In the genomic region with DNA sequence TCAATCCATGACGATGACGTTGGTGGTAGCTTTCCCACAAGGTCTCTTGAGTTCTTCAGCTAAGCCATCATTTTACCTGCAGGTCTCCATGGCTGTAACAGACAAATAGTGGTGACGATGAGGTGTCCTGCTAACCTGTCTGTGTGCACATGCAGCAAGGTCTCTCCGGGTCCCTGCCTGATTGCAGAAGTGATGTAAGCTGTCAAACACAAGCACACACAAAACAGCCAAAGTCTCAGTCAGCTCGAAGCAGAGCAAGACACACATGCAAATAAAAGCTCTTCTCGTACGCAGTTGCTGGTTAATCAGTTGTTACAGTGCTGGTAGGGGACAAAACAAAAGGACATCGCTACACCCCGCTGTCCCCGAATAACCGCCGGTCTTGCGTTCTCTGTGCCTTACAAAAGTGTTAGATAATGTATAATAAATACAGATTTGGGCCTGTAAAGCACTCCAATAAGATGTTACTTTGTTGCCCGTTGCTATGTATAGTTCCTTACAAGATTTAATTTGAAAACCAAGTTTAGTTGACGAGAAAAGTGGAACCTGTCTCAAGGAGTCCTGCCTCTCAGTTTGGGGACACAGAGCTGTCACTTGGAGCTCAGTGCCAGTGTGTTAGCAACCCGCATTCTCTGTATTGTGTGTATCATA, we compare ENCODE assay signal across 15 mouse cellular contexts. TPM values are rescaled to one million over a fixed set of nuclear protein-coding genes. Genes with fewer than 3 reads are reported as not detected.
DNase-seq lines count a peak whose midpoint lies in the region; ATAC-seq and TF ChIP-seq lines count a peak whose summit lies in the region.
"Had no signal": no experiment of that assay in that cellular context is flagged by ENCODE, and none has a peak within 500 bp of the region (broad histone marks: within the 10 kb centered on the region; RNA-seq: fewer than 3 reads in every experiment).

No protein-coding gene starts in this region.

- no peak for DNase-seq in heart, adult 9 months (ENCODE audit: low spot score in 2 of 2)
- peak; percentile 69 for DNase-seq in MEL (ENCODE audit: low read depth, low spot score)
- DNase-seq in limb, embryonic 10.5 days (ENCODE audit: low spot score), result no peak
- peak; percentile 62 for DNase-seq in liver, postnatal 0 days
- DNase-seq in urinary bladder, postnatal 14 days (ENCODE audit: low spot score), result no peak
- no peak for DNase-seq in gastrocnemius, postnatal 25 days
- DNase-seq: cerebellum, adult 18-20 months; embryo, embryonic 11 days; kidney, adult 8-10 months; midbrain, embryonic 14.5 days; spleen, adult 18-20 months; thymus, postnatal 4 days had no signal

- TF ChIP-seq CTCF in MEL (IDR thresholded peaks at IDR 0.05 in 2 of 3, conservative IDR thresholded peaks at IDR 0.05 in 1 of 3; ENCODE audit: control insufficient read depth in 1 of 3, insufficient read depth in 1 of 3, low read depth in 2 of 3, low read length in 3 of 3, poor library complexity in 1 of 3, severe bottlenecking in 1 of 3), result no peak
- TF ChIP-seq CTCF in liver, postnatal 0 days (IDR thresholded peaks at IDR 0.05; ENCODE audit: low read depth), result no peak

- H3K9ac ChIP-seq in heart, embryonic 16.5 days (ENCODE audit: low read length), result no peak overlapping the region
- H3K9ac ChIP-seq in MEL (ENCODE audit: control insufficient read depth, low read depth, low read length, poor library complexity, severe bottlenecking), result peak overlapping the region; percentile 38
- H3K9ac ChIP-seq in liver, postnatal 0 days (replicated peaks), result no peak overlapping the region
- H3K9ac ChIP-seq: hindbrain, embryonic 15.5 days had no signal

- H3K4me1 ChIP-seq in heart, embryonic 16.5 days (ENCODE audit: control insufficient read depth, insufficient read depth, low read length), result peaks cover 19% of the 10 kb centered on the region
- H3K4me1 ChIP-seq in MEL (ENCODE audit: control insufficient read depth in 1 of 2, insufficient read depth in 2 of 2, low read length in 2 of 2), result peaks cover 47 to 66% of the 10 kb centered on the region in 2 experiments
- H3K4me1 ChIP-seq in limb, embryonic 10.5 days, result peaks cover 15% of the 10 kb centered on the region; the same call in 1 of the 2 replicates
- H3K4me1 ChIP-seq in liver, postnatal 0 days (ENCODE audit: insufficient read depth), result peaks cover 18% of the 10 kb centered on the region
- H3K4me1 ChIP-seq: hindbrain, embryonic 15.5 days had no signal

- 90% methylated on average over 16 of the region's 16 CpGs for WGBS in heart, embryonic 16.5 days
- WGBS in limb, embryonic 10.5 days, result 91% methylated on average over 16 of the region's 16 CpGs
- 64% methylated on average over 16 of the region's 16 CpGs for WGBS in liver, postnatal 0 days (ENCODE audit: insufficient replicate concordance)

- no peak overlapping the region for H3K4me2 ChIP-seq in heart, embryonic 16.5 days (ENCODE audit: low read depth, low read length)
- peak overlapping the region; percentile 24; the same call in 1 of the 2 replicates for H3K4me2 ChIP-seq in liver, postnatal 0 days (ENCODE audit: low read depth, low read length)
- H3K4me2 ChIP-seq: hindbrain, embryonic 15.5 days had no signal

- no peak overlapping the region for H3K4me3 ChIP-seq in heart, embryonic 16.5 days (ENCODE audit: low read length)
- no peak overlapping the region for H3K4me3 ChIP-seq in MEL (ENCODE audit: control insufficient read depth in 1 of 2, insufficient read depth in 1 of 2, low read depth in 2 of 2, low read length in 2 of 2)
- H3K4me3 ChIP-seq in limb, embryonic 10.5 days, result no peak overlapping the region
- no peak overlapping the region for H3K4me3 ChIP-seq in liver, postnatal 0 days (ENCODE audit: low read depth, low read length)
- H3K4me3 ChIP-seq: hindbrain, embryonic 15.5 days had no signal

- TF ChIP-seq RAD21 in MEL (IDR thresholded peaks at IDR 0.05; ENCODE audit: low read depth, low read length), result no peak; the same call in 1 of the 2 replicates

- TF ChIP-seq POLR2A in MEL (IDR thresholded peaks at IDR 0.05; ENCODE audit: control insufficient read depth in 1 of 2, insufficient read depth in 1 of 2, low read depth in 1 of 2, low read length in 2 of 2, poor library complexity in 1 of 2), result no peak

- H3K27ac ChIP-seq in heart, embryonic 16.5 days (ENCODE audit: low read length), result peak overlapping the region; percentile 92
- H3K27ac ChIP-seq in MEL (ENCODE audit: control insufficient read depth, low read depth, low read length), result peak overlapping the region; percentile 94
- H3K27ac ChIP-seq in limb, embryonic 10.5 days, result 0 out of 2 replicates have a peak overlapping the region, but pooled peaks have one; percentile 43
- H3K27ac ChIP-seq in liver, postnatal 0 days (ENCODE audit: low read depth), result peak overlapping the region; percentile 94
- H3K27ac ChIP-seq: hindbrain, embryonic 15.5 days had no signal

- no peak for ATAC-seq in heart, embryonic 16.5 days (replicated peaks; ENCODE audit: extremely low read depth, insufficient read depth, low FRiP score)
- ATAC-seq in liver, postnatal 0 days, result peak; percentile 89
- ATAC-seq: forebrain, embryonic 14.5 days had no signal

- no peaks in the 10 kb centered on the region for H3K27me3 ChIP-seq in heart, embryonic 16.5 days (ENCODE audit: control insufficient read depth, insufficient read depth, low read length)
- no peaks in the 10 kb centered on the region for H3K27me3 ChIP-seq in MEL (ENCODE audit: control insufficient read depth in 1 of 2, insufficient read depth in 2 of 2, low read length in 2 of 2)
- H3K27me3 ChIP-seq in limb, embryonic 10.5 days (ENCODE audit: low read depth, poor library complexity, severe bottlenecking), result no peaks in the 10 kb centered on the region
- no peaks in the 10 kb centered on the region for H3K27me3 ChIP-seq in liver, postnatal 0 days (ENCODE audit: insufficient read depth, low read length)
- H3K27me3 ChIP-seq: hindbrain, embryonic 15.5 days had no signal

- no peak for TF ChIP-seq EP300 in MEL (IDR thresholded peaks at IDR 0.05; ENCODE audit: low read depth in 1 of 2, low read length in 2 of 2)
- peak; percentile 50; the same call in 1 of the 2 replicates for TF ChIP-seq EP300 in liver, postnatal 0 days (IDR thresholded peaks at IDR 0.05; ENCODE audit: low read depth)

- no peaks in the 10 kb centered on the region for H3K36me3 ChIP-seq in heart, embryonic 16.5 days (ENCODE audit: control insufficient read depth, insufficient read depth)
- H3K36me3 ChIP-seq in MEL (ENCODE audit: control insufficient read depth in 1 of 2, insufficient read depth in 2 of 2, low read length in 2 of 2), result peaks cover 0 to 64% of the 10 kb centered on the region in 2 experiments; a peak in 2 of 4 replicates
- no peaks in the 10 kb centered on the region for H3K36me3 ChIP-seq in limb, embryonic 10.5 days
- no peaks in the 10 kb centered on the region for H3K36me3 ChIP-seq in liver, postnatal 0 days (replicated peaks; ENCODE audit: insufficient read depth, low read length)
- H3K36me3 ChIP-seq: hindbrain, embryonic 15.5 days had no signal

- no peaks in the 10 kb centered on the region; the same call in 1 of the 2 replicates for H3K79me2 ChIP-seq in MEL (ENCODE audit: control insufficient read depth, insufficient read depth, low read length, poor library complexity)

- H3K9me3 ChIP-seq in heart, embryonic 16.5 days (replicated peaks; ENCODE audit: control insufficient read depth, low read length), result no peaks in the 10 kb centered on the region
- H3K9me3 ChIP-seq in MEL (replicated peaks; ENCODE audit: insufficient read depth, low read length), result no peaks in the 10 kb centered on the region
- H3K9me3 ChIP-seq in limb, embryonic 10.5 days (replicated peaks), result no peaks in the 10 kb centered on the region
- H3K9me3 ChIP-seq in liver, postnatal 0 days (ENCODE audit: low read length), result no peaks in the 10 kb centered on the region
- H3K9me3 ChIP-seq: hindbrain, embryonic 15.5 days had no signal

TF ChIP-seq in MEL, 35 proteins besides CTCF, POLR2A, EP300 and RAD21:
- TF ChIP-seq NELFE (IDR thresholded peaks at IDR 0.05; ENCODE audit: low read depth, low read length) (peak; percentile 12; the same call in 1 of the 2 replicates), ELF1 (IDR thresholded peaks at IDR 0.05; ENCODE audit: low read depth, low read length) (no peak), ZKSCAN1 (IDR thresholded peaks at IDR 0.05; ENCODE audit: low read depth, low read length) (no peak), ZMIZ1 (IDR thresholded peaks at IDR 0.05; ENCODE audit: low read depth, low read length) (0 out of 2 replicates have a peak, but pooled peaks have one; percentile 57), SIN3A (IDR thresholded peaks at IDR 0.05; ENCODE audit: low read length) (no peak), MAX (IDR thresholded peaks at IDR 0.05; ENCODE audit: low read length) (0 out of 2 replicates have a peak, but pooled peaks have one; percentile 4), CHD1 (IDR thresholded peaks at IDR 0.05; ENCODE audit: low read depth, low read length) (peak; percentile 84; the same call in 1 of the 2 replicates), ZC3H11A (IDR thresholded peaks at IDR 0.05; ENCODE audit: low read depth, low read length) (no peak), NRF1 (IDR thresholded peaks at IDR 0.05; ENCODE audit: insufficient read depth, low read depth, low read length, poor library complexity, severe bottlenecking) (no peak), MYB (IDR thresholded peaks at IDR 0.05; ENCODE audit: low read depth, low read length) (no peak), USF2 (IDR thresholded peaks at IDR 0.05; ENCODE audit: borderline replicate concordance in 1 of 2, insufficient read depth in 1 of 2, low read depth in 1 of 2, low read length in 2 of 2) (no peak), HCFC1 (IDR thresholded peaks at IDR 0.05; ENCODE audit: low read depth, low read length) (no peak), MEF2A (IDR thresholded peaks at IDR 0.05; ENCODE audit: extremely low read depth, insufficient replicate concordance, low read depth, low read length, poor library complexity, severe bottlenecking) (no peak)

RNA-seq across cellular contexts. Expression of a gene that starts 43.2 kb away (rescaled TPM):
- polyA plus RNA-seq in heart, embryonic 16.5 days (2015; fragmentation: Nextera tagmentation; extraction: Ambion mirVana), result 178 and 190 TPM in 2 replicates
- total RNA-seq in MEL (2012; rRNA removed), result 80.6 and 150 TPM in 2 replicates
- 100 to 1,000 TPM; 177 to 590 TPM for polyA plus RNA-seq in MEL (2012; ENCODE audit: insufficient read depth in 1 of 2, insufficient read length in 2 of 2, low read depth in 1 of 2, low replicate concordance in 2 of 2, missing spikeins in 1 of 2)
- polyA plus RNA-seq in limb, embryonic 10.5 days (2016; fragmentation: Nextera tagmentation; extraction: Ambion mirVana), result 173 and 198 TPM in 2 replicates
- 19.0 and 29.6 TPM in 2 replicates for polyA plus RNA-seq in liver, postnatal 0 days (2015; fragmentation: Nextera tagmentation; extraction: Ambion mirVana)
- total RNA-seq in gastrocnemius, postnatal 25 days (2021), result 100 to 1,000 TPM in 1 of 2 experiments, 10 to 100 TPM in 1; 73.8 to 112 TPM

Comparison
In these comparisons a context has a peak if more than half of its experiments do, and no peak if none do; other contexts are left out.
1. H3K27ac ChIP-seq: peak in every context shown above with its lines; median percentile 94 in MEL; 94 in liver, postnatal 0 days; 92 in heart, embryonic 16.5 days; 43 in limb, embryonic 10.5 days.
2. DNase-seq: peak in MEL (single experiment) and liver, postnatal 0 days (single experiment); none in heart, adult 9 months (0 of 2), limb, embryonic 10.5 days (single experiment), urinary bladder, postnatal 14 days (single experiment) and gastrocnemius, postnatal 25 days (single experiment).